Mouse (Mus musculus) intestine, embryonic 16.5 days (tissue): Measurements from ENCODE around the gene Arhgef3. TPM values are rescaled to one million over a fixed set of nuclear protein-coding genes. Genes with fewer than 3 reads are reported as not detected.

Source experiments
- ATAC-seq: fragments of 200-750 bp; cut with Nextera tagmentation; 2 replicates; pipeline ENCODE4 v1.8.0; 2017; ENCODE audit warnings: moderate TSS enrichment, moderate library complexity
- H3K27ac ChIP-seq: fragments of 300-500 bp; sonication (generic); 2 replicates; pipeline ENCODE4 v1.5.1; 2014; ENCODE audit warnings: mild to moderate bottlenecking, low read length
- H3K27me3 ChIP-seq: fragments of 300-500 bp; sonication (generic); replicated peaks from 2 replicates; pipeline ENCODE4 v1.6.1; 2014; ENCODE audit warnings: low read length, control low read depth, mixed read lengths; ENCODE audit not compliant: control insufficient read depth, insufficient read depth
- H3K36me3 ChIP-seq: fragments of 300-500 bp; sonication (generic); 2 replicates; pipeline ENCODE4 v1.6.1; 2014; ENCODE audit warnings: low read length, control low read depth; ENCODE audit not compliant: control insufficient read depth, insufficient read depth
- H3K4me1 ChIP-seq: fragments of 300-500 bp; sonication (generic); 2 replicates; pipeline ENCODE4 v1.6.1; 2014; ENCODE audit warnings: low read length, control low read depth, mixed read lengths; ENCODE audit not compliant: control insufficient read depth, insufficient read depth
- H3K4me2 ChIP-seq: fragments of 300-500 bp; sonication (generic); 2 replicates; pipeline ENCODE4 v1.6.1; 2014; ENCODE audit warnings: low read depth, low read length, control low read depth
- H3K4me3 ChIP-seq: fragments of 300-500 bp; sonication (generic); 2 replicates; pipeline ENCODE4 v1.5.1; 2014; ENCODE audit warnings: mild to moderate bottlenecking, low read length
- H3K9ac ChIP-seq: fragments of 300-500 bp; sonication (generic); 2 replicates; pipeline ENCODE4 v1.6.1; 2014; ENCODE audit warnings: low read depth, low read length
- H3K9me3 ChIP-seq: fragments of 300-500 bp; sonication (generic); 2 replicates; pipeline ENCODE4 v1.6.1; 2016; ENCODE audit warnings: low read length, control low read depth; ENCODE audit not compliant: control insufficient read depth
- whole genome bisulfite sequencing: fragments of 180-500 bp; shearing (Covaris S2); extraction: QIAGEN DNeasy Blood & Tissue Kit; methylation state at CpG from one replicate; pipeline ENCODE4 v1.1.7; 2014; 5-methylcytosine and 5-hydroxymethylcytosine counted together
- polyA plus RNA-seq: library from polyadenylated mRNA; unstranded; fragments of >200 nt; fragmentation: Nextera tagmentation; extraction: Ambion mirVana; gene quantifications from 2 replicates; pipeline ENCODE4 v1.2.1, GENCODE M21; 2015

Arhgef3 gene
- polyA plus RNA-seq, 1 experiment from 2014 or later: 12.0 TPM

DNA sequence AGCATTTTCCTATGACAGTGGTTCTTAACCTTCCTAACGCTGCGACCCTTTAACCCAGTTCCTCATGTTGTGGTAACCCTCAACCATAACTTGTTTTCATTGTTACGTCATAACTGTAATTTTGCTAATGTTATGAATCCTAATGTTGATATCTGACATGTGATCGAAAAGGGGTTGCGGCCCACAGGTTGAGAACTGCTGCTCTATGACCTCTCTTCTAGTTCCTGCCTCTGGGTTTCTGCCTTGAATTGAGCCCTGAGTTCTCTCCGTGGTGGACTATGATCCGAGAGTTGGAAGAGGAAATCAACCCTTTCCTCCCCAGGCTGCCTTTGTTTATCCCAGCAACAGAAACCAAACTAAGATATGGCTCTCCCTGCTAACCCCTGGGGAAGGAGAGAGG lies 266.8 kb downstream of the Arhgef3 start:
- no peak for ATAC-seq
- no peaks in the 10 kb centered on the region for H3K27me3 ChIP-seq
- H3K9me3 ChIP-seq: no peaks in the 10 kb centered on the region
- H3K9ac ChIP-seq: no peak overlapping the region
- H3K4me3 ChIP-seq: no peak overlapping the region
- no peaks in the 10 kb centered on the region for H3K4me1 ChIP-seq
- H3K36me3 ChIP-seq: no peaks in the 10 kb centered on the region
- H3K27ac ChIP-seq: no peak overlapping the region
- no peak overlapping the region for H3K4me2 ChIP-seq
- WGBS: 71% methylated on average over 7 of the region's 7 CpGs

GRCm38 (mm10) chr14:27383321-27383830 lies 268.7 kb downstream of the Arhgef3 start:
- Histone ChIP-seq H3K36me3 (no peaks in the 10 kb centered on the region), H3K9ac (no peak overlapping the region), H3K4me2 (no peak overlapping the region), H3K27ac (peak overlapping the region; percentile 33; the same call in 1 of the 2 replicates), H3K9me3 (no peaks in the 10 kb centered on the region), H3K4me3 (no peak overlapping the region), H3K27me3 (no peaks in the 10 kb centered on the region), H3K4me1 (no peaks in the 10 kb centered on the region)
- whole genome bisulfite sequencing: 72% methylated on average over 5 of the region's 5 CpGs
- no peak for ATAC-seq

GRCm38 (mm10) chr14:27384143-27384542 lies 269.4 kb downstream of the Arhgef3 start:
- 89% methylated on average over 4 of the region's 4 CpGs for WGBS
- H3K4me1 ChIP-seq: no peaks in the 10 kb centered on the region
- no peak overlapping the region for H3K9ac ChIP-seq
- no peak overlapping the region for H3K4me2 ChIP-seq
- no peaks in the 10 kb centered on the region for H3K27me3 ChIP-seq
- no peak for ATAC-seq
- no peak overlapping the region for H3K4me3 ChIP-seq
- no peaks in the 10 kb centered on the region for H3K9me3 ChIP-seq
- no peak overlapping the region for H3K27ac ChIP-seq
- H3K36me3 ChIP-seq: no peaks in the 10 kb centered on the region

GRCm38 (mm10) chr14:27388616-27389015 lies 273.9 kb downstream of the Arhgef3 start:
- Histone ChIP-seq H3K27ac (0 out of 2 replicates have a peak overlapping the region, but pooled peaks have one; percentile 9), H3K4me1 (no peaks in the 10 kb centered on the region), H3K9me3 (no peaks in the 10 kb centered on the region), H3K36me3 (no peaks in the 10 kb centered on the region), H3K9ac (no peak overlapping the region), H3K4me3 (no peak overlapping the region), H3K27me3 (no peaks in the 10 kb centered on the region), H3K4me2 (no peak overlapping the region)
- ATAC-seq: no peak

DNA sequence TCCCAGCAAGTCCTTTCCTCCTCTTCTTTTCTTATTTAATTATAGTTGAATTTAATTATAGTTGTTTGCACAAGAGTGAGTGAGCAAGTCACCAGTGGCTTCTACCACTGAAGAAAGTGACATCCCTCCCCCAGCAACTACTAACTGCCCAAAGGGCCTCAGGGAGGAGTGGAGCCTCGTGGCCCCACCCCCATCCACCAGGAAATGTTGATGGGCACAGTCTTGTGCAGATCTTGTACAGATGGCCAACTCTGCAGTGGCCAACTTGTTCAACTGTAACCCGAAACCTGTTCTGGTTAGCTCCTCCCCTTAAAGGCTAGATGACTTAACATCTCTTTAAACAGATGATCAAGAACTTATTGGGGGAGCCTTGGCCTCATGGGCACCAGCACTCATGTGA lies 275.0 kb downstream of the Arhgef3 start:
- Histone ChIP-seq H3K9ac (no peak overlapping the region), H3K36me3 (no peaks in the 10 kb centered on the region), H3K9me3 (no peaks in the 10 kb centered on the region), H3K27ac (no peak overlapping the region), H3K27me3 (no peaks in the 10 kb centered on the region), H3K4me1 (no peaks in the 10 kb centered on the region), H3K4me3 (no peak overlapping the region), H3K4me2 (no peak overlapping the region)
- no peak for ATAC-seq
- 70% methylated on average over 2 of the region's 2 CpGs for WGBS

GRCm38 (mm10) chr14:27390663-27391062 lies 276.0 kb downstream of the Arhgef3 start:
- 71% methylated on average over 7 of the region's 7 CpGs for WGBS
- Histone ChIP-seq H3K4me1 (no peaks in the 10 kb centered on the region), H3K9ac (no peak overlapping the region), H3K4me2 (no peak overlapping the region), H3K4me3 (no peak overlapping the region), H3K36me3 (no peaks in the 10 kb centered on the region), H3K9me3 (no peaks in the 10 kb centered on the region), H3K27ac (no peak overlapping the region), H3K27me3 (no peaks in the 10 kb centered on the region)
- ATAC-seq: no peak

DNA sequence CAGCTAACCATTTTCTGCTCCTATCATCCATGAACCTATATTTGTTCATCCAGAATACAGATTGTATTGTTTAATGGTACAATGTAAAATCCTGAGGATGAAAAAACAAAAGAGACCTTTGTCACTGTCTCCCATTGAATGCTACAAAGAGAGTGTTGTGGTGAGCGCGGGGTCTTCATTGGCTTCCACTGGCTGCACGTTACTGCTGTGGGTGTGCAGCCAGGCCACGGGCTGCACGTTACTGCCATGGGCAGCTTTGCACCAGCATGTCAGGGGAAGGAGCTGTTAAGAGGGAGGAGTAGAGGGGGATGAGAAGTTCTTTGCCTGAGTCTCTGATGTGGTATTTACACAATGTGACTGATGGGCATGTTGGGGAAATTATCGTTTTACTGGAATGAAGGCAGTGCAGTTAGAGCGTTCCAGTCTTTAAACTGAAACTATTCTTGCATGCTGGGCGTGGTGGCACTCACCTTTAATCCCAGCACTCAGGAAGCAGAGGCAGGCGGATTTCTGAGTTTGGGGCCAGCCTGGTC lies 277.1 kb downstream of the Arhgef3 start:
- Histone ChIP-seq H3K4me2 (no peak overlapping the region), H3K9ac (no peak overlapping the region), H3K9me3 (no peaks in the 10 kb centered on the region), H3K36me3 (no peaks in the 10 kb centered on the region), H3K4me1 (no peaks in the 10 kb centered on the region), H3K27me3 (no peaks in the 10 kb centered on the region), H3K27ac (no peak overlapping the region), H3K4me3 (no peak overlapping the region)
- WGBS: 71% methylated on average over 9 of the region's 9 CpGs
- ATAC-seq: no peak

GRCm38 (mm10) chr14:27392660-27393059 lies 278.0 kb downstream of the Arhgef3 start:
- H3K9me3 ChIP-seq: no peaks in the 10 kb centered on the region
- H3K36me3 ChIP-seq: no peaks in the 10 kb centered on the region
- H3K9ac ChIP-seq: no peak overlapping the region
- no peaks in the 10 kb centered on the region for H3K4me1 ChIP-seq
- no peak overlapping the region for H3K4me3 ChIP-seq
- H3K4me2 ChIP-seq: no peak overlapping the region
- H3K27me3 ChIP-seq: no peaks in the 10 kb centered on the region
- ATAC-seq: no peak
- 97% methylated on average over 2 of the region's 2 CpGs for WGBS
- H3K27ac ChIP-seq: no peak overlapping the region

DNA sequence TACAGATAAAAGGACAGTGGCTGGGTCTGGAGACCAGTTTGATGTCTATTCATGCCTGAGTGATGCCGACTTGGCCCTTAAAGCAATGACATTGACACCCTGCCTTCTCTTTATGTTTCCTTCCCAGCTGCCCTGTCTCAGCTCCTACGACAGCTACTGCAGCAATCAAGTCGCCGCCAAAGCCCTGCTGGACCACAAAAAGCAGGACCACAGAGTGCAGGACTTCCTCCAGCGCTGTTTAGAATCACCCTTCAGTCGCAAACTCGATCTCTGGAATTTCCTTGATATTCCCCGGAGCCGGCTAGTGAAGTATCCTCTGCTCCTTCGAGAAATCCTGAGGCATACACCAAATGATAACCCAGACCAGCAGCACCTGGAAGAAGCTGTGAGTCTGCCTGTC lies 279.1 kb downstream of the Arhgef3 start:
- 57% methylated on average over 10 of the region's 10 CpGs for WGBS
- H3K4me3 ChIP-seq: no peak overlapping the region
- no peaks in the 10 kb centered on the region for H3K36me3 ChIP-seq
- no peaks in the 10 kb centered on the region for H3K27me3 ChIP-seq
- H3K9me3 ChIP-seq: no peaks in the 10 kb centered on the region
- H3K4me2 ChIP-seq: no peak overlapping the region
- H3K4me1 ChIP-seq: no peaks in the 10 kb centered on the region
- H3K27ac ChIP-seq: no peak overlapping the region
- ATAC-seq: no peak
- no peak overlapping the region for H3K9ac ChIP-seq

GRCm38 (mm10) chr14:27396424-27396823 lies 281.7 kb downstream of the Arhgef3 start:
- H3K9me3 ChIP-seq: no peaks in the 10 kb centered on the region
- H3K36me3 ChIP-seq: no peaks in the 10 kb centered on the region
- H3K4me2 ChIP-seq: no peak overlapping the region
- 58% methylated on average over 7 of the region's 7 CpGs for WGBS
- H3K27ac ChIP-seq: no peak overlapping the region
- 0 out of 2 replicates have a peak, but pooled peaks cover 3% of the 10 kb centered on the region for H3K4me1 ChIP-seq
- H3K9ac ChIP-seq: no peak overlapping the region
- H3K27me3 ChIP-seq: no peaks in the 10 kb centered on the region
- no peak overlapping the region for H3K4me3 ChIP-seq
- no peak for ATAC-seq
